Mouse (Mus musculus) urinary bladder, postnatal 14 days (tissue): ENCODE results near the gene Vapa.
"Not testable (repeated sequence)": the region's sequence is repeated elsewhere in the genome, so short reads cannot be mapped to it uniquely, and the experiment has no call there.

Source experiments
- DNase-seq: peaks from one replicate; pipeline ENCODE4 v3.0.0; 2021; ENCODE audit warnings: low spot score

The Vapa gene

DNA sequence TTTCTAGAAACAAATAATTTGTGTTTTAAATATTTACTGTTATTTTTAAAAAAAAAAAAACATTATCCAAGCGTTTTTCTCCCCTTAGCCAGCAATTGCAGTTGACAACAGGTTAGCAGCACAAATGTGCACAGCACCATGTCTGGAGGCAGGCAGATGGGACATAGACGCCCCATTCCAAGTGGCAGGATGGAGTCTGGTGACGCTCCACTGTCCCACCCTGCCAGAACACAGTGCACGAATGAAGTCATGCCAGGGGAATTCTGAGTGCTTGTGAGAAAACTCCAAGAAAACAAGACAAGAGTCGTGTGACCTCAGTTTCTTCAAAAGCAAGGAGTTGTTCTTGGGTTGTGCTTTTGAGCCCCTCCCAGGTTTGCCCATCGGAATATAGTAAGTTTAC lies 50.0 kb downstream of the Vapa start:
- no peak for DNase-seq

DNA sequence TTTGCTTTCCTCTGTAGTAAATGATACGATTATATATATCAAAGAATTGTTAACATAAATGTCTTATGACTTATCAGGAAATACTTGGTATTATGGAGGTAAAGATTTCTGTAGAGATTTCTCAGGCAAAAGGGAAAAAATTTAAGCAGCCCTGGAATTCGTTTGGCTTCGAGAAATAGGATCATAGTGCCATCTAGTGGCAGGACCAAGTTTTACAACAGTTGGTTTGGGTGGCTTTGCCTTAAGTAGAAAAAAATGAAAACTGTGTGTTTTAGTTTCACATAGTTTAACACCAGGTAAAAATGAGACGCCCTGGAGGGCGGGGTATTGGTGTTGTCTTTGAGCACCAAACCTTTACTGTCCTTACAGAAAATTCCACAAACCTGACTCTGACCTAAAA lies 50.6 kb downstream of the Vapa start:
- DNase-seq: peak; percentile 68

DNA sequence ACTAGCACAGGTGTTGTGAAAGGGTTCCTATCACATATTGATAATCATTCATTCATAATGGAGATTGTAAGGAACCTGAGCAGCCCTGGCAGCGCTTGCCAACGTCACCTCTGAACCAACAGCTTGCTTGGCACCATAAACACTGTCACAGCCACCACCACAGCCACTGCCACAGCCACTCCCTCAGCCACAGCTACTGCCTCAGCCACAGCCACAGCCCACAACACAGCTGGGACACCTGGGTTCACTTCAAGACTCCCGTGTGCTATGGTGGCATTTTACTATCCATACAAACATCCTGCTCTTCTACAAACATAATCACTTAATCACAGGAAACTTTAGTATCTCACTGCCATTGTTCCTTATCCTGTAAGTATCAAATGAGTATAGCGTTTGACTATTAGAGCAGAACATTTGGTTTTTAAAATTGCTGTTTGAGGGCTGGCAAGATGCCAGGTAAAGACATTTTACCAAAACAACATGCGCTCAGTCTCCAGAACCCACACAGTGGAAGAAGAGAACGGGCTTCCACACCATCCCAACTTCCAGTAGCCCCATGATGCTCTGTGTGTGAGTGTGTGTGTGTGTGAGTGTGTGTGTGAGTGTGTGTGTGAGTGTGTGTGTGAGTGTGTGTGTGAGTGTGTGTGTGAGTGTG lies 51.9 kb downstream of the Vapa start:
- DNase-seq: no peak

DNA sequence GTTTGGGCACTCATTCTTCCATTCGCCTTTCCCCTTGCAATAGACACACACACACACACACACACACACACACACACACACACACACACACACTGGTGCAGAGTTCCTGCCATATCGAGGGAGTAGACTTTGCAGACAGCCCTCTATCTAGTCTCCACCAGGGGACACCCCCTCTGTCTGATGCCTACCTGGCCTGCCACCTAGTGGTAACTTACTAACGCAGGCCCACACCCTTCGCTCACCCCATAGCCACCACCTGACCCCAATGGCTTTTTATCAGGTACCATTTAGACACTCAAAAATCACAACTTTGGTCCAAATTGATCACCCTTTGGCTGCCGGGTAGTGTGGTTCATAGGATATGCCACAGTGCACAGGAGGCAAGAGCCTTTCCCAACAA lies 54.1 kb downstream of the Vapa start:
- DNase-seq: no peak

DNA sequence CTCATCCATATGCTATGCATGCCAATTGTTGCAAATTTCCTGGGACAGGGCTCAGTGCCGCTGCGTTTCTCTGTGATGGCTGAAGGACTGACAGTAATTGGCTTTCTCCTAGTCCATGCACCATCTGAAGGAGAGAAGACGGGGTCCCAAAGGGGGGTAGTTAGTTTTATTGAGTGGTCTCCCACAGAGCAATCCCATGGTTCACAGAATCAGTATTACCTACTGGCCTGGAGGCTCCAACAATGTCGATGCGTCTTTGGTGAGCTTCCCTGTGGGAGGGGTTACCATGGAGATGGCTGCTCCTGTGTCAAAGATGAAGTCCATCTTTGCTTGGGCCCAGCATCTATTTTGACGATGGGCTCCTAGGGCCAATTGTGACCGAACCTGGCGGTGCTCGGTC lies 54.6 kb downstream of the Vapa start:
- no peak for DNase-seq

DNA sequence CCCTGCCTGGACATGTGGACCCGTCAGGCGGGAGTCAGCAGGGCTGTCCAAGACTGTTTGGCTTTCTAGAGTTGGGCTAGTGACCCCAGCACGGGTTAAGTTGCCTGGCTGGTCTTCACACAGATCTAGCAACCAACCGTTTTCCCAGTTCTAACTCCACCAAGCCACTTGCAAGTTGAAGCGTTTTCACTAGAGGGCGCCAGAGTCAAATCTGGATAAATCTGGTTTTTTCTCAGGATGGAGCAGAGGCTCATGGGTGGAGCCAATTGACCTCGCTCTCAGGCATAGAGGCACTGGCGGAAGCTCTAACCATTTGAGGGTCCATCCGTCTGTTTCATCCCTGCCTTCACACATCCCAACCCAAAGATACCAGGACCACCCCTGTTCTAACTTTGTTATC lies 55.1 kb downstream of the Vapa start:
- DNase-seq: peak; percentile 58

DNA sequence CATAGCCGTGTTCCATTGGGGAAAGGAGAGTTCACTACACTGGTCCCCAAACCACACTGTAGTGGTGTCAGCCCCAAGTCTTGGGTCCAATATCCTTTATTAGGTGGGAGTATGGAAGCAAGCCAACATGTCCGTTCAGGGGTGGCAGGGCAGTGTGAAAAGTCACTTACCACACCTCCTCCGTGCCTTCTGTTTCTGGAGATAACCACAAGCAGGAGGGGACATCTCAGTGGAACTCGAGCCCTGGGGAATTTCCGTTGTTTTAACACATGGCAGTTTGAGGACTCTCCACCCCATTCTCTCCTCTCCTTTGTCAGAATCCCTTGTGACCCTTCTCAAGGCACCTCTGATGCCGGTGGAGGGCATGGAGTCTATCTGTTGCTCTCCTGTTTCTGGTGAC lies 56.1 kb downstream of the Vapa start:
- no peak for DNase-seq

DNA sequence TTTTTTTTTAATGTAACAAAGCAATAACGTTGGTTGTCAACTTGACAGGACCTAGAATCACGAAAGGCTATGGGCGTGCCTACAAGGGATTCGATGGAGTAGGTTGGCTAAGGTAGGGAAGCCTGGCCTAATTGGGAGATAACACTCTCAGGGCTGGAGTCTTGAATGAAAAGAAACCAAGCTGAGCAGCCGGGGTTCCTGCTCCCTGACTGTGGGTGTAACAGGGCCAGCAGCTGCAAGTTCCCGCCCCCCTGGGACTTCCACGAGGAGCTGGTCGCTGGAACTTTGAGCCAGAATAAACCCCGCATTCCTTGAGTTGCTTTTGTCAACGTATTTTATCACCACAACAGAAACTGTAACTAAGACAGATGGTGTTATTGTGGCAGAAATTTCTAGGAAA lies 56.6 kb downstream of the Vapa start:
- DNase-seq: no peak

DNA sequence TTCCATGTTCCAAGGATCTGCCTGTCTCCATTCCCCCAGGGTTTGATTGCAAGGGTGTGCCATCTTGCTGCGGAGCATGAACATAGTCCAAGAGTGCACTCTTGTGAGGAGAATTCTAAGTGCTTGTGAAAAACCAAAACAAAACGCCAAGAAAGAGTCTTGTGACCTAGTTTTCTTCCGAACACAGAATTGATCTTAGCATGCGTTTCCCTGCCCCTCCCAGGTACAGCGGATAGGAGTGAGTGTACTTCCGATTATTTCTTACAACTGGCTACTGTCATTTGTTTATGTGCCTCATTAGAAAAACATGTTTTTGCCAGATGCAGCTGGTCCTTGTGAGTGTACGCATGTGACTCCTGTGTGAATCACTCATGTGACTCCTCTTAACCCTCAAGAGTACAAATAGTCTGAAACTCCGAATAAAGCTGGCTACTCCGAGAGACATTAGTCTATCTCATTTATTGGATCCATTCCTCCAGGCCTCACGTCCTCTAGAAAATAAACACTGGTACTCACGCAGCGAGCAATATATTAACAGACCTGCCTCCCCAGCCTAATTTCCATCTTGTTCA lies 60.8 kb downstream of the Vapa start:
- DNase-seq: no peak

DNA sequence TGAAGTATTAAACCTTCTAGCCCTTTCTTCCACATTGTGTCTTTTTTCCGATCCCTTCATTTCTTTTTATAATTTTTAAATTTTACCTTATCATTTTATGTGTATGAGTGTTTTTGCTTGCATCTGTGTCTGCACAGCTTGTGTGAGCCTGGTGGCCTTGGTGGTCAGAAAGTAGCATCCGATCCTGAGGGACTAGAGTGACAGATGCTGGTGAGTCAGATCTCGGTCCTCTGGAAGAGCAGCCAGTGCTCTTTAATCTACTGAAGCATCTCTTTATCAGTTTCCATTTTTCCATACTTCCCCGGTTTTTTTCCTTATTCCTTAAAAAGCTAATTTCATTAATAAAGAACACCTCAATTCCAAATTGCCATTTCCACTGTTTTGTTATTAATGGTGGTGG lies 63.0 kb downstream of the Vapa start:
- no peak for DNase-seq

DNA sequence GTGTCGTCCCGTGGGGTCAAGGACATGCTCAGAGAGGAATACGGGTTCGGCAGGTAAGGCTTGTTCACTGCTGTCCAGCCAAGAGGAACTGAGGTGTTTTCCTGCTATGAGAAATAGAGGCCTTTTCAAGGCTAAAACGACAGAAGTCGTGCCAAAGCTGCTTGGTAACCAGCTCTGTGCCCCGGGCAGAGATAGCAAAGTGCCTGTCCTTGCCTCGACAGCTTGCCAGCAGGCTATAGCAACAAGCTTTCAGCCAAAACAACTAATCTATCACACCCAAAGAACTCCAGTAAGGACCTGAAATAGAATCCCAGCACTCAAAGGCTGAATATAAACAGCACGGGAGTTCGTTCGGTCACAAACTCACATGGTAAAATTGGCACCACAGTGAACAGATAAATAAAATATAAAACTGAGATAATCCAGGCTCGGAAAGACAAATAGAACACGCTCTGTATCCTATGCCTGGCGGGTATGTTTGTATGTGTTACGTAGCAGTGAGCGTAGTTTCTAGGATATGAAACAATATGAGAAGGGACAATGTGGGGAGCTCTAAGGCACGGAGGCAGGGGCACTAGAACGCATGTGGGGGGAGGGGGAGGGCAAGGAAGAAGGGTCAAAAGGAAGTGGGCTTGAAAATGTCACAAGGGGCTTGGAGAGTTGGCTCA lies 64.5 kb downstream of the Vapa start:
- DNase-seq: peak; percentile 46

DNA sequence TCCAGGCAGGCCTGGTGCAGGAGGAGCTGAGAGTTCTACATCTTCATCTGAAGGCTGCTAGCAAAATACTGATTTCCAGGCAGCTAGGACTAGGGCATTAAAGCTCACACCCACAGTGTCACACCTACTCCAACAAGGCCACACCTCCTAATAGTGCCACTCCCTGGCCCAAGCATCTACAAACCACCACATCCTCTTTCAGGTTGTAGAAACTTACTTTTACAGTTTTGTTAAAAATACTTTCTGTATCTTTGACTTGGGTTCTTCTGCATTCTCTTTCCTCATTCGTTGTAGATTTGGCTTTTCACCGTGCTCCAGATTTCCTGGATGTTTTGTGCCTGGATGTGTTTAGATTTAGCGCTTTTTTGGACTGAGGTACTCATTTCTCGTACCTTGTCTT lies 67.1 kb downstream of the Vapa start:
- DNase-seq: not testable (repeated sequence)

DNA sequence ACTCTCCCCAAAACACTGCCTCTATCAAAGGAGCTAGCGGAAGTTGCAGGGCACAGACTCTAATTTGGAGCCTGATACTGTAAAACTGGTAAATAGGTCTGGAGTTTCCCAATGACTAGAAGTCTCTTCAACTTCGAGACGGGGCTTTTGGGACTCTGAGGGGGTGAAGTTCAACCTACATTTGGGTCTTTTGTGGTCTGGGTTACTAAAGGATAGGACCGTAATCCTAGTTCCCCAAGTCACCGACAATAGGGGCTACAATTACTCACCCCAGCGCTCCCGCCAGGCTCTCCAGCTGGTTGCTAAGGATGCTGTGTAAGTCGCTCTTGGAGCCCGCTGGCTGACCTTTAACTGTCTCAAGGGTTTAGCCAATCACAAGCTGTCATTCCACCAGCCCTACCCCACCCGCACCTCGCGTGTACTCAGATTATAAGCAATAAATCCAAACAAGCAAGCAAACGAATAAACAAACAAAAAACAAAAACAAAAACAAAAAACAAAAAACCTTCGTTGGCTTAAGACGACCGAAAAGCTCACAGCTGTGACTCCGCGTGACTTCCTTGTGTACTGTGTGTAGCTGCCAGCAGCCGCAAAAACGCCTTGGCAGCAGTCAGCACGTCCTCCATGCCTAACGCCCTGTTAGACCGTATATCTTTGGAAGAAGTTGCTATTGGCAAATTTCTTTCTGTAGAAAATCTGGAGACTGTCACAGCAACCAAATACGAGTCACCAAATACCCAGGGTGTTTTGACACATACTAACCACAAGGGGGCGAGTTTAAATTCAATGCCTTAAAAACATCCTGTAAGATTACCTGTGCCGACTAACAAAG lies 72.7 kb downstream of the Vapa start, which contains the start of gene Tmem232:
Gene Tmem232 (minus strand): TSS at position 342 of the 832 bp plus-strand sequence.
- no peak for DNase-seq

DNA sequence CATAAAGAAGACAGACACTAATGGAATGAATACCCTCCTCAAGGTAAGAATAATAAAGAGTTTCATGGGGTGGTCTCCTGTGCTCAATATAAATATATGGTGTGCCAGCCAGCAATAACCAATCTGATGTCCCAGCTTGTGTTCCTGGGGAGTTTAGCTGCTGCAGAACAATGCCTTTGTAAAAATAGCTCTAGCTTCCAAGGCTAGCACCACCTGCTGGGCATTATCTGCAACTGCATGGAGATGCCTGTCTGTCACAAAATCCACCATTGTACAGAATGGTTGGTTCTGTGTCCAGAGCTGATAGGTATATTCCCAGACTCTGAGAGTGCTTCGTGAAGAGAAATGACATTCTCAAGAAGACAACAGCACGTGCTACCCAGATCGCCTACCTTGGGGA lies 77.2 kb downstream of the Vapa start:
- DNase-seq: peak; percentile 37

DNA sequence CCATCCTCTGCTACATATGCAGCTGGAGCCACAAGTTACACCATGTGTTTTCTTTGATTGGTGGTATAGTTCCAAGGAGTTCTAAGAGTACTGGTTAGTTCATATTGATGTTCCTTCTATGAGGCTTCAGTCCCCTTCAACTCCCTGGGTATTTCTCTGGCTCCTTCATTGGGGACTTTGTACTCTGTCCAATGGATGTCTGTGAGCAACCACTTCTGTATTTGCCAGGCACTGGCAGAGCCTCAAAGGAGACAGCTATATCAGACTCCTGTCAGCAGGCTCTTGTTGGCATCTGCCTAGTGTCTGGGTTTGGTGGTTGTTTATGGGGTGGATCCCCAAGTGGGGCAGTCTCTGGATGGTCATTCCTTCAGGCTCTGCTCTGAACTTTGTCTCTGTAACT lies 81.0 kb downstream of the Vapa start:
- not testable (repeated sequence) for DNase-seq
